Mouse (Mus musculus): ENCODE measurements around the gene Trappc6a.

The Trappc6a gene

GRCm38 (mm10) chr7:19508150-19508923 is at the start of gene Trappc6a, which contains the start of gene Bloc1s3:
Trappc6a (plus strand) TSS chr7:19508395.
Bloc1s3 (minus strand) TSS chr7:19508367.
- DNase-seq (ENCODE audit: low read depth, low spot score) = peak; percentile 80

- DNase-seq (ENCODE audit: low read depth, low spot score) = no peak
These were observed 49.5 kb upstream of the Trappc6a start, which contains the start of gene Mark4 for GRCm38 (mm10) chr7:19458591-19459111. Mark4 (minus strand) TSS chr7:19458821.

GRCm38 (mm10) chr7:19459144-19459870 is 48.9 kb upstream of the Trappc6a start:
- no peak for DNase-seq (ENCODE audit: low read depth, low spot score)

- no peak for DNase-seq (ENCODE audit: low read depth, low spot score)
These were observed 47.7 kb upstream of the Trappc6a start for GRCm38 (mm10) chr7:19460500-19460899.

GRCm38 (mm10) chr7:19461488-19461887 is 46.7 kb upstream of the Trappc6a start:
- no peak for DNase-seq (ENCODE audit: low read depth, low spot score)

- DNase-seq (ENCODE audit: low read depth, low spot score) = no peak
These were observed 45.8 kb upstream of the Trappc6a start for GRCm38 (mm10) chr7:19462443-19462842.

GRCm38 (mm10) chr7:19462884-19463381 is 45.3 kb upstream of the Trappc6a start, which contains the start of gene Exoc3l2:
Exoc3l2 (plus strand) TSS chr7:19463331.
- no peak for DNase-seq (ENCODE audit: low read depth, low spot score)

- no peak for DNase-seq (ENCODE audit: low read depth, low spot score)
These were observed 43.6 kb upstream of the Trappc6a start for GRCm38 (mm10) chr7:19464367-19465307.

- DNase-seq (ENCODE audit: low read depth, low spot score) = no peak
These were observed 41.5 kb upstream of the Trappc6a start for GRCm38 (mm10) chr7:19466602-19467145.

GRCm38 (mm10) chr7:19467638-19468037 is 40.6 kb upstream of the Trappc6a start:
- no peak for DNase-seq (ENCODE audit: low read depth, low spot score)

- no peak for DNase-seq (ENCODE audit: low read depth, low spot score)
These were observed 39.9 kb upstream of the Trappc6a start for GRCm38 (mm10) chr7:19468279-19468678.

GRCm38 (mm10) chr7:19469404-19469803 is 38.8 kb upstream of the Trappc6a start:
- DNase-seq (ENCODE audit: low read depth, low spot score) = no peak

GRCm38 (mm10) chr7:19470308-19470707 is 37.9 kb upstream of the Trappc6a start:
- DNase-seq (ENCODE audit: low read depth, low spot score) = no peak

GRCm38 (mm10) chr7:19472403-19472802 is 35.8 kb upstream of the Trappc6a start:
- no peak for DNase-seq (ENCODE audit: low read depth, low spot score)

GRCm38 (mm10) chr7:19473875-19474443 is 34.2 kb upstream of the Trappc6a start:
- no peak for DNase-seq (ENCODE audit: low read depth, low spot score)

GRCm38 (mm10) chr7:19477084-19477483 is 31.1 kb upstream of the Trappc6a start:
- DNase-seq (ENCODE audit: low read depth, low spot score) = no peak

GRCm38 (mm10) chr7:19477624-19478384 is 30.4 kb upstream of the Trappc6a start:
- DNase-seq (ENCODE audit: low read depth, low spot score) = no peak

- no peak for DNase-seq (ENCODE audit: low read depth, low spot score)
These were observed 24.9 kb upstream of the Trappc6a start for GRCm38 (mm10) chr7:19483281-19483680.

- no peak for DNase-seq (ENCODE audit: low read depth, low spot score)
These were observed 22.7 kb upstream of the Trappc6a start for GRCm38 (mm10) chr7:19485488-19485887.

GRCm38 (mm10) chr7:19486549-19486948 is 21.6 kb upstream of the Trappc6a start:
- DNase-seq (ENCODE audit: low read depth, low spot score) = no peak
